Mouse (Mus musculus) macrophage (primary cell): ENCODE data around the gene Uhmk1. TPM values are rescaled to one million over a fixed set of nuclear protein-coding genes. Genes with fewer than 3 reads are reported as not detected.
A peak's percentile ranks its signal among the peaks of the same experiment; 100 is the strongest.

Experiments
- H3K27ac ChIP-seq: fragments of 350-480 bp; formaldehyde crosslinking; 2 replicates; pipeline ENCODE4 v1.9.0; 2021
- H3K36me3 ChIP-seq: fragments of 350-480 bp; formaldehyde crosslinking; 2 replicates; pipeline ENCODE4 v1.9.0; 2021; ENCODE audit errors: inconsistent target
- H3K4me3 ChIP-seq: fragments of 350-480 bp; formaldehyde crosslinking; 2 replicates; pipeline ENCODE4 v1.9.0; 2021; ENCODE audit errors: inconsistent target
- H3K79me2 ChIP-seq: fragments of 350-480 bp; formaldehyde crosslinking; 2 replicates; pipeline ENCODE4 v1.9.0; 2021; ENCODE audit errors: inconsistent target
- WGBS: methylation state at CpG from one replicate; pipeline ENCODE4 v1.1.7; 2026; ENCODE audit warnings: inconsistent platforms; ENCODE audit not compliant: missing documents; 5-methylcytosine and 5-hydroxymethylcytosine counted together
- polyA plus RNA-seq: library from polyadenylated mRNA; stranded (reverse); fragments of 250-400 nt; gene quantifications from 3 replicates; pipeline ENCODE4 v1.2.4, GENCODE M21; 2018; ENCODE audit warnings: inconsistent platforms

The Uhmk1 gene
- polyA plus RNA-seq, 1 experiment from 2014 or later: 39.0 TPM

GRCm38 (mm10) chr1:170161852-170162251 is 53.3 kb downstream of the Uhmk1 start:
- peaks cover 18% of the 10 kb centered on the region; the same call in 1 of the 2 replicates for H3K36me3 ChIP-seq
- no peak overlapping the region for H3K4me3 ChIP-seq
- peaks cover under 1% of the 10 kb centered on the region; the same call in 1 of the 2 replicates for H3K79me2 ChIP-seq
- WGBS: 28% methylated on average over 6 of the region's 6 CpGs
- peak overlapping the region; percentile 32 for H3K27ac ChIP-seq

GRCm38 (mm10) chr1:170160397-170160938 is 54.7 kb downstream of the Uhmk1 start:
- WGBS: 38% methylated on average over 3 of the region's 3 CpGs
- H3K79me2 ChIP-seq: no peaks in the 10 kb centered on the region
- no peak overlapping the region for H3K4me3 ChIP-seq
- peak overlapping the region; percentile 19 for H3K27ac ChIP-seq
- H3K36me3 ChIP-seq: peaks cover 15% of the 10 kb centered on the region; the same call in 1 of the 2 replicates

- WGBS: 83% methylated on average over 1 of the region's 2 CpGs
- Histone ChIP-seq H3K27ac (no peak overlapping the region), H3K79me2 (no peaks in the 10 kb centered on the region), H3K36me3 (peaks cover 18% of the 10 kb centered on the region; the same call in 1 of the 2 replicates), H3K4me3 (no peak overlapping the region)
Measured at GRCm38 (mm10) chr1:170159707-170160106, 55.5 kb downstream of the Uhmk1 start.

- H3K4me3 ChIP-seq: no peak overlapping the region
- 96% methylated on average over 5 of the region's 5 CpGs for WGBS
- no peaks in the 10 kb centered on the region for H3K79me2 ChIP-seq
- no peak overlapping the region for H3K27ac ChIP-seq
- peaks cover 18% of the 10 kb centered on the region; the same call in 1 of the 2 replicates for H3K36me3 ChIP-seq
Measured at GRCm38 (mm10) chr1:170155761-170156160, 59.4 kb downstream of the Uhmk1 start.

- Histone ChIP-seq H3K4me3 (no peak overlapping the region), H3K27ac (no peak overlapping the region), H3K79me2 (no peaks in the 10 kb centered on the region), H3K36me3 (peaks cover 18% of the 10 kb centered on the region; the same call in 1 of the 2 replicates)
- WGBS: 86% methylated on average over 2 of the region's 2 CpGs
Measured at GRCm38 (mm10) chr1:170155298-170155697, 59.9 kb downstream of the Uhmk1 start.

GRCm38 (mm10) chr1:170153986-170154385 is 61.2 kb downstream of the Uhmk1 start:
- Histone ChIP-seq H3K27ac (no peak overlapping the region), H3K4me3 (no peak overlapping the region), H3K36me3 (peaks cover 25% of the 10 kb centered on the region; the same call in 1 of the 2 replicates), H3K79me2 (no peaks in the 10 kb centered on the region)
- WGBS: 97% methylated on average over 8 of the region's 8 CpGs

GRCm38 (mm10) chr1:170152552-170152951 is 62.6 kb downstream of the Uhmk1 start:
- Histone ChIP-seq H3K27ac (no peak overlapping the region), H3K4me3 (no peak overlapping the region), H3K36me3 (peaks cover 28% of the 10 kb centered on the region; the same call in 1 of the 2 replicates), H3K79me2 (no peaks in the 10 kb centered on the region)
- WGBS: 100% methylated on average over 2 of the region's 2 CpGs

GRCm38 (mm10) chr1:170150870-170151269 is 64.3 kb downstream of the Uhmk1 start:
- Histone ChIP-seq H3K4me3 (no peak overlapping the region), H3K79me2 (no peaks in the 10 kb centered on the region), H3K27ac (no peak overlapping the region), H3K36me3 (peaks cover 24% of the 10 kb centered on the region; the same call in 1 of the 2 replicates)
- WGBS: 95% methylated on average over 6 of the region's 6 CpGs

DNA sequence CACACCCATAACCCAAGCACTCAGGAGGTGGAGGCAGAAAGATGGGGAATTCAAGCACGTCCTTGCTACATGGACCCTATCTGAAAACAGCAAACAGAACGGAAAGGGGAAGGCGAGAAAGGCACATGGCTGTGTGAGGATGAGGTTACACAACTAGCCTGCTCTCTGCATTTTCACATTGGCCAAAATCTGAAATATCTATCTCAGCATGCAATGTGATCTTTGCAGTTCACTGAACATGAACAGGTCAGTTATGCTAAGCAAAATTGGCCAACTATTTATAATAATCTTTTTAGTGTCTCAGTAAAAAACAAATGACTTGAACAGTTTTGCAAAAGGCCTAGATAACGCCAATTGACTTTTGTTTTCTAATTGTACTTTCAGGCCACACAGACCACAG is 65.4 kb downstream of the Uhmk1 start:
- WGBS: 64% methylated on average over 4 of the region's 4 CpGs
- Histone ChIP-seq H3K27ac (no peak overlapping the region), H3K36me3 (peaks cover 21% of the 10 kb centered on the region; the same call in 1 of the 2 replicates), H3K4me3 (no peak overlapping the region), H3K79me2 (no peaks in the 10 kb centered on the region)

DNA sequence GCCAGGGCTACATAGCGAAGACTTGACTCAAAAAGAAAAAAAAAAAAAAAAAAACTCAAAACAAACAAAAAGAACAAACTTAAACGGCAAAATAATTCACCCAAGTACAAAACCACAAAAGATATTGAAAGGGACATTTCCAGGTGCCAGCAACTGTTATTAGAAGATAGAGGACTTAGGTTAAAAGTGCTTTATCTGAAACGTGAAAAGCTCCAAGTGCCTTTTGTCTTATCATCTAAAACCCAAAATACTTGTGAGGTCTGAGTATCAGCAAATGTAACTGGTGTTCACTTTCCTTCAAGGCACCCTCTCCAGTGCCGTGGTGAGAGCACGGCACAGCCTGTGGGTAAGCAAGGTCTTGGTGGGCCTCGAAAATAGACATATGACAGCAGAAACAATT is 66.7 kb downstream of the Uhmk1 start:
- WGBS: 87% methylated on average over 5 of the region's 6 CpGs

DNA sequence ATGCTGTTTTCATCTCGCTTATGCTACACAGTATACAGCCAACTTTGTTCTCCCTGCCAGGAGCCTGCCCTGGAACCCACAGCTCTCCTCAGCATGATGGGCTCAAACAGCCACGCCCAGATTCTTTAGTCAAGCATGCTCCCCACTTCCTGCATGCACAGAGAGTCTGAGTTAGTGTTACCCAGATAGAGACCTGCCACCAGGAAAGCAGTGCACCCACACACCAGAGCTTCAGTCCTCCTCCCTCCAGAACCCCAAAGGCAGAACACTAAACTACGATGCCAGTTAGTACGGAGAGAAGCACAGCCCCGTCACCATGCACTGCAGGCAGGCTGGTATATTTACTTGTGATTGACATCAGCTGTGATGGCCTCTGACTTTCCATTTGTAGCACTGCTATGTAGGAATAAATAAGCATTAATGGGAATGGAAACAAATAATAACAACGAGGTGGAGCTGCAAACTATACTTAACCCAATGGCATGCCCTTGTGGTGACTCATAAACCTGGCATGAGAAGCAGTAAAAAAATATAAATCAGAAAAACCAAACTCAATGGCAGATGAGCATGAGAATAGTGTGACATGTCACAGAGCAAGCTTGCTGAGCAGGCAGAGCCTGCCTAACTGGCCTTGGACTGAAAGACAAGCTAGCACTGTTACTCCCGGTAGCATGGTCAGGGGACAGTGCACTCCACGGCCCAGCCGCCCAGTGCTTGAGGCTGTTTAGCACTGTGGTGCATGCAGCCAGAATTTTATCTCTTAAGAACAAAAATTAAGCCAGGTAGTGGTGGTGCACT is 67.3 kb downstream of the Uhmk1 start:
- WGBS: 93% methylated on average over 9 of the region's 9 CpGs
- H3K36me3 ChIP-seq: peaks cover 35% of the 10 kb centered on the region; the same call in 1 of the 2 replicates

More for the DNA sequence above, 66.7 kb downstream of the Uhmk1 start:
- Histone ChIP-seq H3K79me2 (no peaks in the 10 kb centered on the region), H3K27ac (no peak overlapping the region), H3K36me3 (peaks cover 29% of the 10 kb centered on the region; the same call in 1 of the 2 replicates), H3K4me3 (no peak overlapping the region)

GRCm38 (mm10) chr1:170145606-170146005 is 69.6 kb downstream of the Uhmk1 start:
- peaks cover 47% of the 10 kb centered on the region for H3K36me3 ChIP-seq

More for the DNA sequence above, 67.3 kb downstream of the Uhmk1 start:
- Histone ChIP-seq H3K4me3 (no peak overlapping the region), H3K79me2 (no peaks in the 10 kb centered on the region), H3K27ac (no peak overlapping the region)

More at GRCm38 (mm10) chr1:170145606-170146005, 69.6 kb downstream of the Uhmk1 start:
- Histone ChIP-seq H3K79me2 (no peaks in the 10 kb centered on the region), H3K27ac (no peak overlapping the region), H3K4me3 (no peak overlapping the region)
- WGBS: 89% methylated on average over 3 of the region's 4 CpGs
